Mouse (Mus musculus) layer of hippocampus, postnatal 10 days (tissue): ENCODE results near the gene Myl12a. TPM values are rescaled to one million over a fixed set of nuclear protein-coding genes. Genes with fewer than 3 reads are reported as not detected.
A peak's percentile ranks its signal among the peaks of the same experiment; 100 is the strongest.
"Not testable (repeated sequence)": the region's sequence is repeated elsewhere in the genome, so short reads cannot be mapped to it uniquely, and the experiment has no call there.

Source experiments
- DNase-seq, 2 experiments: peaks; one replicate each; pipeline ENCODE4 v3.0.0; 2021; ENCODE audit warnings: low spot score in 2 of 2
- total RNA-seq, 2 experiments: library from RNA; stranded (reverse); gene quantifications; 2 replicates each; pipeline ENCODE4 v1.2.3; 2021

The Myl12a gene
- total RNA-seq, 2 experiments from 2014 or later, result 53.4 to 54.1 TPM

GRCm38 (mm10) chr17:70990403-70991303 lies 12.0 kb downstream of the Myl12a start:
- DNase-seq, result peak; percentile 81 to 85

DNA sequence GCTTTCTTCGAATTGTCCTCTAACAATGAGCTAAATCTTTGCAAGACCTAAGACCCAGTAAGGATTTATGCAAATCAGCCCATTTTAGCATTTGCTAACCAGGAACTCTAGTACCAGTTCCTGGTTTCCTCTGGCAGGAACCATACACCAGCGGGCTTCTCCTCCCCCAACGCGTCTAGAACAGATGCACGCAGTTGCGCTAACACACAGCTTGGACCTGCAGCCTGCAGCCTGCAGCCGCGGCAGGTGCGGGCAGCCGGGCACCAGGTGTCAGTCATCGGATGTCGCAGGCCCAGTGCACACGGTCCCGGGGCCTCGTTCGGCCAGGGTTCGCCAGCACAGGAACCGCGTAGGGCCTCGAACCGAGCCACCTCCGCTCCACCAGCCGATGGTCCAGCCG lies 12.7 kb downstream of the Myl12a start:
- no peak for DNase-seq

DNA sequence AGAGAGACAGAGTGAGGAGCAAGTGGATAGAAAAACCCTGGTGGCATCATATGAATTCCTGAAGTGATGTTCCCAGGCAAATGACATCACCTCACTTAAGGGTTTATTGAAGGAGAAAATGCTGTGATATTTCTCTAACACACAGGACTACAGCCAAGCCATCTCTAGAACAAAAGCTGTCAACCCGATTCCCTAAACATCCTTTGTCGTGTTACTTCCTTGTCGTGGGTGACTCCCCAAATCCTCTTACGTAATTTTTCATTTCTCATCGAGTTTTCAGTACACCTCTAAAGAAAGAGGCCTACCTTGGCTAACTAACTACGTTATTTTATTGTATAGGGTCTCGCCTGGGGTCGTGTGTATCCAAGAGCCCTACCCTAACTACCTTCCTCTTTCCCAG lies 13.2 kb downstream of the Myl12a start:
- no peak for DNase-seq

DNA sequence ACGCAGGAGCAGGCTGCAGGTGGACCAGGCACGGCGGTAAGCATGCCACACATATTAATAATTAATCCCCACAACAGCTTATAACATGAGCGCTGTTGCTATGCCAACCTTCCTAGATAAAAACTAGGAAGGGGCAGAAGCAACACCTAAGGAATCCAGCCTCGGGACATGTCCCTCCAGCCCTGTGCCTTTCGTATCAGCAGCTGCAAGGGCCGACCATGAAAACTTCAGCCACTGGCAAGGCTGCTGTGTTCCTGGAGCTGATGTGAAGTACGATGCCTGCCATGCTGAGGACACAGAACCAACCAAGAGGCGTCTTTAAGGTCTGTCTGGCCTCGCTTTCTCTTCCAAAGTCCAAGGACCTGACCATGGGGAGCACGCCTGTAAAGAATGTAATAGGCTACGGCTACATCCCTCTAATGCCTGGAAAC lies 14.3 kb downstream of the Myl12a start:
- no peak for DNase-seq

- no peak for DNase-seq
Observed at GRCm38 (mm10) chr17:70986831-70987660, 15.6 kb downstream of the Myl12a start.

GRCm38 (mm10) chr17:70986355-70986740 lies 16.3 kb downstream of the Myl12a start:
- DNase-seq, result no peak

DNA sequence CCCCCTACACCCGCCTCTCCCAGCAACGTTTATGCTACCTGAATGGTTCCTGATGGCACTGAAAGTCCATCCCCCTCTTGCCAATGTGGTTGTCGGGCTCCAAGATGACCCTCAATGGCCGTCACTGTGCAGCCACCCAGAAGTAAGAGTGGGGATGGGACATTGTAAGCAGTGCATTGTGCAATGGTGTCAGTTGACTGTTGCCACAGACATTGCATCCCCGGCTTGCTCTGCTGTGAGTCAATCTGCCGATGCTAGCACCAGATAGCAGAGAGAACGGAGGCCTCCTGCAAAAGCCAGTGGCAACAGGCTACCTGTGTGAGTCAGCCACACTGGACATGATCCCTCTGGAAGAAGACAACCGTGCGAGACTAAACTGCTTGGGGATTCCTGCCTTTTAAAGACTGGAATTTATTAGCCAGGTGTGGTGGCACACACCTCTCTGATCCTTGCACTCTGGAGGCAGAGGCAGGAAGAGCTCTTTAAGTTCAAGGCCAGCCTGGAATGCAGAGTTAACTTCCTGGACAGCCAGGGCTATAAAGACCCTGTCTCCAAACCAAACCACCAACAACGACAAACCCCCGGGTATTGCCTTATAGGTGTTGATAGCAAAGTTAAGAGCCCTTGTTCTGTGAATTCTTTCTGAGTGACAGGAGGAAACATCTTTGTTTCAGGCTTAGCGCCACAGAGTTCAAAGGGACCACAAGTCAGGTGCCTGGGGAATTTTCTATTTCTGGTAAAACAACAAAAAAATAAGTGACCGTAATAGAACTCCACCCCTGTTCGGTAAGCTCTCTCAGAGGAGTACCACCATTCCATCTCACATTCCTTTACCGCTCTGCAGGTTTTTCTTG lies 16.9 kb downstream of the Myl12a start:
- no peak for DNase-seq

DNA sequence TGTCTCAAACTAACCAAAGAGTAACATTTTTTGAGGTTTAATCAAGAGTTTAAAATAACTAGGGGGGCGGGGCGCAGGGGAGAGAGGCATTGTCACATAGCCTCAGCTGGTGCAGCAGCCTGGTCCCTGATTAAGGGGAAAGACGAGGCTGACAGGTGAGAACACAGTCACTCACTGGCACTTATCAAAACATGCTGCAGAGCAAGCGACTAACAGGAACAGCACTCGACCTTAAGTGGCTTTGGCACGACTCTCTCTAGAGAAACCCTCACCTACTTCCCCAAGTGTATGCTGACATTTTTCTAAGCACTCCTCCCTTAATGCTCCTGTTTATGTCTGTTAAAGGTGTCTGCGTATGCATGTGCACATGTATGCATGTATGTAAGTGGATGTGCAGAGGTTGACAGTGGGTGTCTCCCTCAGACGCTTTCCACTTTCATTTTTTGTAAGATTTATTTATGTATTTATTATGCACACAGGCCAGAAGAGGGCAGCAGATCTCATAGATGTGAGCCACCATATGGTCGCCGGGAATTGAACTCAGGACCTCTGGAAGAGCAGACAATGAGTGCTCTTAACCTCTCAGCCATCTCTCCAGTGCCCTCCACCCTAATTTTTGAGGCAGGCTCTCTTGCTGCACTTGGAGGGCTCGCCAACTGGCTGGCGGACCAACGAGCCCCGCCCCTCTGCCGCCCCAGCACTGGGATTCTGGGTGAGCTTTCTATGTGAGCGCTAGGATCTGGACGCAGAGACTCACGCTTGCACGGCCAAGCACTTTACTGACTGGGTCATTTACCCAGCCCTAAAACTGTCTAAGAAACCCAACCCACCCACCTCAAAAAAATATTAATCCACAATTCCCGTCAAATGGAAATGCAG lies 23.1 kb downstream of the Myl12a start:
- DNase-seq, result no peak

- DNase-seq, result no peak
Observed at GRCm38 (mm10) chr17:70977799-70978198, 24.9 kb downstream of the Myl12a start.

- not testable (repeated sequence) for DNase-seq
Observed at GRCm38 (mm10) chr17:70974065-70974464, 28.6 kb downstream of the Myl12a start.

DNA sequence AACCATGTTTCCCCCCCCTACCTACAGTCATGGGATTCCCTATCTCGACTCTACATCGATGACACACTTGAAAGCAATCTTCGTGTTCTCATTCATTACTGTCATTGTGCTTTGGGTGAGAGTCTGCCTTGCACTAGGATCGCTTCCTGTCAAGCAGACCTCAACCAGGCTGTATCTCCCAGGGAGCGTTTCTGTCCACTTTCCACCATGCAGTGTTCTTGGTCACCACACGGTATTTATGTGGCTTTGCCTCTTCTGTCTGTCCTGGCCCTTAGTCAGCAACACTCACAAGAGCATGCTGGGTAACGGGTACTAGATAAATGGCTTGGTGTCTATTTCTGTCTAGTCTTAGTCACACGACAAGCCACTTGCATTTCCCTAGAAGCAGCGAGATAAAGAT lies 29.3 kb downstream of the Myl12a start:
- no peak for DNase-seq

- DNase-seq, result no peak
Observed at GRCm38 (mm10) chr17:70971206-70971605, 31.5 kb downstream of the Myl12a start.

DNA sequence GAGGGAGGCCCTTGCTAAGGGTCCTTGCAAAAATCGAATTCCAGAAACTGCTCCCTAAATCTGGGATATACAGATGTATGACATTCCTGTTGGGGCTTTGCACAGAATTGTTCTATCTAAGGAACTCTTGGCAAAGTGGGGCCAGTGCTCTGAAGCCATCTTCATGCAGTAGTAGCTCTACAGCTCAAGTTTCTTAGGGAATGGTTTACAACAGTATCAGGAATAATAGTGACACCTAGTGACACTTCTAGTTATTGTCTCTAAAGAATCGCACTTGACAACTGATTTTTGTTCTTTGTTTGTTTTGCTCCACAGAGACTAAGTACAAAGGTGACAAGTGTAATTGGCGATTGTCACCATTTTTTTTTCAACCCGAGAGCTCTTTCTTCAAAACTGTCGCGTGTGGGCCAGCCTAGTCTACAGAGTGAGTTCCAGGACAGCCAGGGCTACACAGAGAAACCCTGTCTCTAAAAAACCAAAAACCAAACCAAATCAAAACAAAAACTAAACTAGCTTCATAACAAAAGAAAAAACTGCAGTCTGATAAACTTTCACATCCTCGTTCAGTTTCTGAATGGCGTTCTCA lies 34.0 kb downstream of the Myl12a start:
- no peak for DNase-seq

DNA sequence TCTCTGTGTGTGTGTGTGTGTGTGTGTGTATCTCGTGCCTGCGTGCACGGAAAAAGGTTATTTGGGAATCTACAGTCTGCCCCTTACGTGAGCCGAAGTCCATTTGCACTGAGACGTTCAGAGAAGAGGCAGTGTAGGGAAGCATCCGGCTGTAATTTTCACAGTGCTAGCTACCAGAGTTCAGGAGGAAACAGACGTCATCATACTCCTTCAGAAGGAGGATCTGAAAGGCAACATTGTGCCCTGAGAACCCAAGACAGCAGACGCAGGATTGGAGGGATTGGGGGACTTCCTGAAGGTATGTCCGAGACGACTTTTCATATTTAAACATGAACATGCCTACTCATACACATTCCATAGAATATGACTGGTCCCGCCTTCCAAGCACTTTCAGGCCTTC lies 35.0 kb downstream of the Myl12a start:
- DNase-seq, result no peak

DNA sequence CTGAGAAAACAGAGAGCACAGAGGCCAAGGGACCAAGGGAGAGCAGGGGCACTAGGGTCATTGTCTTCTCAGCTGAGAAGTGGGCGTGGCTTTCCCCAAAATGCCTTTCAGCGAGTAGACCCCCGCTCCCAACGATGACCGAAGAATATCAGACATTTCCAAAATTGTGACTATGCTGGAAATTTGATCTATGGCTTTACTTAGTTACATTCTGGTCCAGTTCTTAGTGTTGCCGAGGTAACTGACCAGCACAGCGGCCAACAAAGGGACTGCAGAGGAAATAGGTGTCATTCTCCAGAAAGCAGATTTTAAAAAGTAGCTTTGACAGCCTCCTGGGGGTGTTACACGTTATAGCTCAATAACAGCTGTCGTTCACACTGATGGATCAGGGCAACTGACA lies 35.5 kb downstream of the Myl12a start:
- no peak for DNase-seq

- DNase-seq, result no peak
Observed at GRCm38 (mm10) chr17:70966126-70966525, 36.6 kb downstream of the Myl12a start.

GRCm38 (mm10) chr17:70965281-70965680 lies 37.4 kb downstream of the Myl12a start:
- no peak for DNase-seq

DNA sequence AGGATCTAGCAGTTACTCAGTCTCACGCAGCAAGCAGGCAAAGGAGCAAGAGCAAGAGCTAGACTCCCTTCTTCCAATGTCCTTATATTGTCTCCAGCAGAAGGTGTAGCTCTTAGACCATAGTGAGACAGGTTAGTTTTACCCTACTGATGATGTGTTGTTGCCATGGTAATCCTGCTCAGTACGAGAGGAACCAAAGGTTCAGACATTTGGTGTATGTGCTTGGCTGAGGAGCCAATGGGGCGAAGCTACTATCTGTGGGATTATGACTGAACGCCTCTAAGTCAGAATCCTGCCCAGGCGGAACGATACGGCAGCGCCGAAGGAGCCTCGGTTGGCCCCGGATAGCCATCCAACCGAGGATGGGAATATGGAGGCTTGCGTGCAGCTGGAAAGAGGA lies 39.1 kb downstream of the Myl12a start:
- peak; percentile 98 to 99 for DNase-seq

DNA sequence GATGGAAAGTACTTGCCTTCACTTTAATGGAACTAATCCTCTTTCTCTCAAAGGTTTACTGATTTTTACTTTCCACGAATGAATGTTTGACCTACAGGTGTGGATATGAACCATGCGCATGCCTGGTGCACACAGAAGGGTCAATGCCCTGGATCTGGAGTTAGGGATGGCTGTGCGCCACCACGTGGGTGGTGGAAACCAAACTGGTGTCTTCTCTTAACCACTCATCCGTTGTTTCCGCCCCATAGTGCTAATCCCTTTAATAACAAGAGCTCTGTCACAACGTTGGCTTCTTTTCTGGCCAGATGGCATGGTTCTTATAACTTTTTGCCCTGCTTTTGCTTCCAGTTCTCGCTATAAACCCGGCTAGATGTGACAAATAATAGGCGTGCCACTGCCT lies 51.4 kb downstream of the Myl12a start:
- DNase-seq, result no peak

DNA sequence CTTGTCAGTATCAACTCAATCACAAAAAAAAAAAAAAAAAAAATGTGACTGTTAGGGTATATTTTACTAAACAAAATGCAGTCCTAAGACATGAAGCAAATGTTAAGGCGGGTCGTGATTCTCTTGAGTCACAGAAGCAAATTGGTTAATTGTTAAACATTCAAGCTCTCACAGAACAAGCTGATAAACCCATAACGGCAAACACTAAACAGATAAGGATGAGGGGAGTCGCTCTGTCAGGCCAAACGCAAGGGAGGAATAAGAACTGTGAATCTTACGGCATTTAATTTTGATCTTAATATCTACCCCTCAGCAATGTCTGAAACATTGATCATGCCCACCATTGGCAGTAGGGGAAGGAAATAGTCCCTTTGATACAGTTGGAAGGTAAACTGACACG lies 53.5 kb downstream of the Myl12a start:
- no peak for DNase-seq
